Mouse (Mus musculus) cerebellum, adult 11 months (tissue): ENCODE data around the gene Prrg2.
A peak's percentile ranks its signal among the peaks of the same experiment; 100 is the strongest.

Source experiments
- DNase-seq: peaks from one replicate; pipeline ENCODE4 v3.0.0; 2022

Prrg2 gene

DNA sequence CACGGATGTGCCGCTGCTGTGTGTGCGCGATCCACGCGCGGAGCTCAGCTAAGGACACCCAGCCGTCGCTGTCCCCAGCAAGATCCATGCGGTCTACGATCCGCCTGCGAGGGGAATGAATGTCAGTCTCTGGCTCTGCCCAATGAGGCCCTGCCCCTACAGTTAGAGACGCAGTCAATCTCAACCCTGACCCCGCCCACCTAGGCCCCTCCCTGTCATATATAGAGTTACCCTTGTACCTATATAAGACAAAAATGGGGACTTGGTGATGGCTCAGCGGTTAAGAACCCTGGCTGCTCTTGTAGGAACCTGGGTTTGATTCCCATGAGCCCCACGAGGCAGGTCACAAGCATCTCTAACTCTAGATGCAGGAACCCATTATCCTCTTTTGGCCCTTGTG lies 26.1 kb upstream of the Prrg2 start:
- no peak for DNase-seq

DNA sequence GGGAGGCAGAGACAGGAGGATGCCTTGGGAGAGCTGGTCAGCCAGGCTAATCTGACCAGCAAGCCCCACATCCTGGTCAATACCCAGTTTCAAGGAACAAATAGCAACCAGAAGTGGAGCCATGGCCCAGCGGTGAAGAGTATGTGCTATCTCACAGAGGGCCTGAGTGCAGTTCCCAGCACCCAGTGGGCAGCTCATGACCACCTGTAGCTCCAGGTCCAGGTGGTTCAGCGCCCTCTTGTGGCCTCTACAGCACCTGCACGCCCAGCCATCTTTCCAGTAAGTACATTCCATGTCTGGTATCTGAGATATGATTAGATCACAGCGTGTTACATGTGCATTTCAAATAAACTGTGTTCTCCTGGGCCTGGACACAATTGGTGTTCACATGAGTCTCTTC lies 23.6 kb upstream of the Prrg2 start:
- no peak for DNase-seq

DNA sequence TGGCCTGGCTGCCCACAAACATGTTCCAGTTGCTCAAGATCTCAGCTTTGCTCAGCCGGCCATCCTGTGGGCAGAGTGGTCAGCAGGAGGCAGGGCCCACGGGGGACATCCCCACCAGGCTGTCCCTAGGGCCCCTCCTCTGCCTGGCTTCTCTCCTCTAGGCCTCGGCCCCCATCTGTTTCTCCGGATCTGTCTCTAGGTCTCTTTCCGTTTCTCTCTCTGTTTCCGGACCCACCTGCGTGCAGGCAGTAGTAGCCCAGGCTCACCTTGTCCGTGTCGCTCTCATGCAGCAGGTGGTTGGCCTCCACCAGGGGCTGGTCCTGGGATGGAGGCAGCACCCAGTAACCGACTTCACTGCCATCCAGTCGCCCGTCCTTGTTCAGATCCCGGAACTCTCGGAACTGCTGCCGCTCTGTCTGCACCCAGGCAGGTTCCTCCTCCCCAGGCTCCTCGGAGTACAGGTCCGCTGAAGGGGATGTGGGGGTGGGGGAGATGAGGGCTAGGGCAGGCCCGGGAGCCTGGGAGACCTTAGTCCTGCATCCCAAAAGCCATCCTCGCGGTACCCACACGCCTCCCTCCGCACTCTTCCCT lies 20.9 kb upstream of the Prrg2 start:
- no peak for DNase-seq

DNA sequence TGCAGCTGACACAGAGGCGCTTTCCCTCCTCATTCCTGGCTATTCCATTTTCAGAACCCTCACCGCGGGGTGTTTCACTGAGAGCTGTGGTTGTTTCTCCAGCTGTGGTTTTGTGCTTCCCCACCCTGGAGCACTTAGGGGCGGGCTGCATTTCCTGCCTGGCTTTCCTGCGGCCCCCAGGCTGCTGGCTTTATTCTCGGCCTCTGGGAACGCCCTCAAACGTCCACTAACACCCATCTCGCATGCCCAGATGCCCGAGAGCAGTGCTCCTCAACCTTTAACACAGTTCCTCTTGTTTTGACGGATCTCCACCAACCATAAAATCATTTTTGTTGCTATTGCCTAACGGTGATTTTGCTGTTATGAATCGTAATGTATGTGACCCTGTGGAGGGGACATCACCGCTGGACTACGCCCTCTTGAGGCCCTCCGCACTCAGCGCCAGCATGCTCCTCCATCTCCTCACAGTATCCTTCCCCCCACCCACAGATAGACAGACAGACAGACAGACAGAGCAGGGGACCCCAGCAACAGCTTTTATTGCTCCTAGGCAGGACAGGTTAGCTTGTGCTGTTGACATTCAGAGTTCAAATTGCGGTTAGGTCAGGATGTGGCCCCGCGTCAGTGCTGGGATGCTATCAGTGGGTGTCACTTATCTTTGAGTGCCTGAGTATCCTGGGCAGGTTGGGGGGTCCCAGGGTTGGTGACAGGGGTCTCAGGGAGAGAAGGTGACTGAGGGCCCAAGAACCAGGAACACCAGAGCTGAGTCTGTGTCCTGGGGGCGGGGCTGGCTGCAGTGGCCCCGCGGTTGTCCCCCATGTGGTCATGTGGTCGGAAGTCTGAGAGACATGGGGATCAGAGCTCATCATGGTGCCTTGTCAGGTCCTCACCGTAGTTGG lies 20.2 kb upstream of the Prrg2 start:
- DNase-seq = no peak

DNA sequence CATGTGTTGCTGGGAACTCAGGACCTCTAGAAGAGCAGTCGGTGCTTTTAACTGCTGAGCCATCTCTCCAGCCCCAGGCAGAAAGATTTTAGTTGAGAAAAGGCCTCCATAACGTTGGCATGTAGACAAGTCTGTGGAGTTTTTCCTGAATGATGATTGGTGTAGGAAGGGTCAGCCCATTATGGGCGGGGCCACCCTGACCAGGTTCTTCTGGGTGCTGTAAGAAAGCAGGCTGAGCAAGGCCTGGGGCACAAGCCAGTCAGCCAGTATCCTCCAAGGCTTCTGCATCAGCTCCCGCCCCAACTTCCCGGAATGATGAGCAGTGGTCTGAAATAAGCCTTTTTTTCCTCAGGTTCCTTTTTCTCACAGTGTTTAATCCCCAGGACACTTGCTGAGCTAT lies 18.5 kb upstream of the Prrg2 start:
- no peak for DNase-seq

DNA sequence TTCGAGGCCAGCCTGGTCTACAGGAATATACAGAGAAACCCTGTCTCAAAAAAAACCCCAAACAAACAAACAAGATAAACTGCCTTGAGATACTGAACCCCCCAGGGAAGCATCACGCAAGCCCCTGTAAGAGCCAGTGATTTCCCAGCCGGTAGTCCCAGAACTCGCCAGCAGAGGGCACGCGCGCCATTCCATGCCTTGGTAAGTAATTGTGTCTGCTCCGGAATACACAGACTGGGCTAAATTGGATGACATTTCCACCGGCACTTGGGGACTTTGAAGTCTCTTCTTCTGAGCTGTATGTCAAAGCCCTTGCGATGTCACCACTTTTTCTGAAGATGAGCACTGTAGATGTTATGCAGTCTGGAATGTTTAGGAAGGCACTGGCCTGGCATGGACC lies 17.4 kb upstream of the Prrg2 start:
- peak; percentile 81 for DNase-seq

DNA sequence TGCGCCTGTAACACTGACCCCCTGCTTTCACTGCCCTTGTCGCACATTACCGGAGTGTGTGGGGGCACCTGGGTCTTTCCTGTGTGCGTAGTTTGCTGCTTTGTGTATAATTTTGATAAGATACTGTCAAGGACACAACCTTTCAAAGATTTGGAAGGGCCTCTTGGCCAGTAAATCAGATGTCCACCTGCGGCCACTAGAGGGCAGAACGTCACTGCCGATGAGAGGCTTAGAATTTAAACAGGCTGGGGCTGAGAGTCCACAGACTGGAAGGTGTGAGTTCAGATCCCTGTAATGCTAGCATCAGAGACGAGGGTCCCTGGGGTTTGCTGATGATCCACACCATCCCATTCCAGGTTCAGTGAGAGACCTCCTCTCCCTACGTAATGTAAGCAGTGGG lies 16.0 kb upstream of the Prrg2 start:
- DNase-seq = peak; percentile 61

DNA sequence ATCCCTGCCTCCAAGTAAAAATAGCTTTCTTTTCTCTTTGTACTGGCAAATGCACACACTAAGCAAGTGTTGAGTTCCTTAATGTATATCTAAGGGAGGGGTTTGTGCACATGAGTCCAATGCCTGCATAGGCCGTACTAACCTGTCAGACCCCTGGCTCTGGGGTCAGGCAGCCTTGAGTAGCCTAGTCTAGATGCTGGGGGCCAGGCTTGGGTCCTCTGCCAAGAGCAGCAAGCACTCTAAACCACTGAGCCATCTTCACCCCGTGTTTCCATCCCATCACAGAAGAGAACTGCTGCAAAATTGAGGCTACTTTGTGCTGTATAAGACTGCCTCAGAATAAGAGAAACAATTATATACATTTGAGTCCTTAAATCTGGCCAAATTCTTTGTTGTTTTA lies 15.4 kb upstream of the Prrg2 start:
- DNase-seq = no peak

DNA sequence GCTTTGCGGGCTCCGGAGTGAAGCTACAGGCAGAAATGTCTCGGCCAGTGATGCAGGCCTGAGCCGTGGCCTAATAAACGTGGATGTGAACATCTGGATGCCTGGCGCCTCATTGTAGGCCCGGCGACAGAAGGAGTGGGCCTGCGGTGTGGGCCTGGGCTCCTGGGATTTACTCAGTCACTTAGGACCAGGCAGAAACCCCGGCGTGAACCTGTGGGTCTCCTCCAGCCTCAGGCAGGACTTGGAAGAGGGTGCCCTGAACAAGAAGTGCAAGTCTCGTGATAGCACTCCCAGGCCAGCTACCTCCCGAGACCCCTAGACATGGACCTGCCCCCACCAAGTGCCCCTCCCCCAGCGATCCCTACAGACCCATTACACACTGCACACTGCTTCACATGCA lies 14.8 kb upstream of the Prrg2 start:
- DNase-seq = no peak

DNA sequence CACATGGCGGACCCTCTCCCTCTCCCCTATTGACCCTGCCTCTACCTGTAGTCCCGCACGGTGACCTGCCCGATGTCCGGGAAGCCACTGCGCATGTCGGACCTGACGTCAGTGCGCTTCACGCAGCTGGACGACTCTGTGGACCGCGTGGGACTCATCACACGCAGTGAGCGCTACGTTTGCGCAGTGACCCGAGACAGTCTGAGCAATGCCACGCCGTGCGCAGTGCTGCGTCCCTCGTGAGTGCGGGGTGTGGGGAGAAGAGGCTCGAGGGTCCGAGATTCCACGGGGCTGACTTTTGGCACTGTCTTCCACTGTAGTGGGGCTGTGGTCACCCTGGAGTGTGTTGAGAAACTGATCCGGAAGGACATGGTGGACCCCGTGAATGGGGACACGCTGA lies 14.0 kb upstream of the Prrg2 start:
- DNase-seq = no peak

DNA sequence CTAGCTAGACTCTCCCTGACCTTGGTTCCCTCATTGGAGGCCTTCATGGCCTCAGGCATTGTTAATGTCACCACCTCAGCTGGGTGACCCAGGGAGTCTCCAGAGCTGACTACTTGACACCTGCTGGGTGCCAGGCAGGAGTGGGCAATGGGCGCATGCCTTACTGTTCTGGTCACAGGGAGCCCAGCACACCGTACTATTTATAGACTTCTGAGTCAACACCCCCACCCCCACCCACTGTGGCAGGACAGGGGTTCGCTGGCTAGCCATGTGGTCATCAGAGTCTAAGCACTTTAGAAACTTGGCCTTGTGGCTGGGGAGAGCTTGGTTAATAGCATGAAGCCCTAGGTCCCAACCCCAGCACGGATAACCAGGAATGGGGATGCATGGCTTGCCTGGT lies 12.9 kb upstream of the Prrg2 start:
- DNase-seq = no peak

DNA sequence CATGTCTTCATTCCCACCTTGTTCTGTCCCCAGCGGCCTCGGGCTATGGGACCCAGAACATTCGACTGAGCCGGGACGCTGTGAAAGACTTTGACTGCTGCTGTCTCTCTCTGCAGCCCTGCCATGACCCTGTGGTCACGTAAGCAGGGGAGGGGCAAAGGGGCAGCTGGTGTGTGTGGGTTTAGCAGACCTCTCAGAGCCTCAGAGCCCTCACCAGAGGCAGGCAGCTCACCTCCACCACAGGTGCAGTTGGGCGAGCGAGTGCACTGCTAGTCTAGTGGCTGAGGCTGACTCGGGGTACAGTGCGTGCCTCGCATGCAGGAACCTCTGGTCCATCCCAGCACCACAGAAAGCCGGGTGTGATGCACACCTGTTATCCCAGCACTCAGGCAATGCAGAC lies 11.5 kb upstream of the Prrg2 start:
- DNase-seq = no peak

DNA sequence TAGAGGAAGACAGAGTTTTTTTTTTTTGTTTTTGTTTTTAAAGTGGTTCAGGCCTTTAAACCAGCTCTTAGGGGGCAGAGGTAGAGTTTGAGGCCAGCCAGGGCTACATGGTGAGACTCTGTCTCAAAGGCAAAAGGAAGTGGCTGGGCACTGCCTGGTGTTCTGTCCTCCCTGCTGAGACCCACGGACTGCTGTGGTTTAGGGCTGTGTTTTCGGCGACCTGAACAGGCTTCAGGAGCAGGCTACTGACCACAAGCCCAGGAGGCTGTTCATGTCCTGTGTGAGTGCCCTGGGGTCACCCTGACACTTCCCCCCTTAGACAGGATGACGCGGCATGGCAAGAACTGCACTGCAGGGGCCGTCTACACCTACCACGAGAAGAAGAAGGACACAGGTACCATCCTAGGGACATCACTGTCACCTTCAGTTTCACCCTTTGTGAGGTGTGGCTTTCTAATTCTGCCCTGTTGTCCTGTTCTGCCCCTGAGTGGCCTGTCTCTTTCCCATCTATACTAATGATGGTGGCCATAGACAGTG lies 10.8 kb upstream of the Prrg2 start:
- no peak for DNase-seq

DNA sequence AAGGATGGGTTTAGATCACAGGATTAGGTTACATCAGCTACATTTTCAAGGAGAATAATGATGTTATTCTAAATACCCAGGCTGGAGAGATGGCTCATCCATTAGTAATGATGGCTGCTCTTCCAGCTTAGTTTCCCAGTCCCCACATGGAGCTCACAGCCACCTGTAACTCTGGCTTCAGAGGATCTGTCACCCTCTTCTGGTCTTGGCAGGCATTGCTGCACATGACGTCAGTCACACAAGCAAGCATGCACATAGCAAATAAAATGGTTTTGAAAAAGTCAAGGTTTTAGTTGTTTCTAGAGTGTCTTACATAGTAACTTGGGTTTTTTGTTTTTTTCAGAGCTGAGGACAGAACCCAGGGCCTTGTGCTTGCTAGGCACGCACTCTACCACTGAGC lies 9.8 kb upstream of the Prrg2 start:
- DNase-seq = no peak

DNA sequence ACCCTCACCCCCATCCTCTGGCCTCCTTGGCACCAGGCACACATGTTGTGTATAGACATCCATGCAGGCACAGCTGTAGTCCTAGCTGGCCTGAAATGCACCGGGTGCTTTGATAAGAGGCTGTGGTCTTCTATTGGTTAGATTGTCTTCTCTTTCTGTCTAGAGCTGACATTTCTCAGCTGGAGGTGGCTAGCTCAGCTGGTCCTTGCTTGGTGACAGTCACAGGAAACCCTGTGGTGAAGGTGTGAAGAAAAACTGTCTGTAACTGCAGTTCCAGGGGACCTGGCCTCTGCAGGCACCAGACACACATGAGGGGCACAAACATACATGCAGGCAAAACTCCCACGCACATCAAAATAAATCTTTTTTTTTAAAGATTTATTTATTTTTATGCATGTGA lies 7.2 kb upstream of the Prrg2 start:
- no peak for DNase-seq

DNA sequence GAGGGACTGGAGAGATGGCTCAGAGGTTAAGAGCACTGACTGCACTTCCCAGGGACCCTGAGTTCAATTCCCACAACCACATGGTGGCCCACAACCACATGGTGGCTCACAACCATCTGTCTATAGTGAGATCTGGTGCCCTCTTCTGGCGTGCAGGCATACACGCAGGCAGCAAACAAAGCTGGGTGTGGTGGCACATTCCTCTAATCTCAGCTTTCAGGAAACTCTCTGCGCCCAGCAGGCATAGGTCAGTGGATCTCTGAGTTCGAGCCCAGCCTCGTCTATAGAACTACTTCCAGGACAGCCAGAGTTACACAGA lies 5.5 kb upstream of the Prrg2 start:
- no peak for DNase-seq

DNA sequence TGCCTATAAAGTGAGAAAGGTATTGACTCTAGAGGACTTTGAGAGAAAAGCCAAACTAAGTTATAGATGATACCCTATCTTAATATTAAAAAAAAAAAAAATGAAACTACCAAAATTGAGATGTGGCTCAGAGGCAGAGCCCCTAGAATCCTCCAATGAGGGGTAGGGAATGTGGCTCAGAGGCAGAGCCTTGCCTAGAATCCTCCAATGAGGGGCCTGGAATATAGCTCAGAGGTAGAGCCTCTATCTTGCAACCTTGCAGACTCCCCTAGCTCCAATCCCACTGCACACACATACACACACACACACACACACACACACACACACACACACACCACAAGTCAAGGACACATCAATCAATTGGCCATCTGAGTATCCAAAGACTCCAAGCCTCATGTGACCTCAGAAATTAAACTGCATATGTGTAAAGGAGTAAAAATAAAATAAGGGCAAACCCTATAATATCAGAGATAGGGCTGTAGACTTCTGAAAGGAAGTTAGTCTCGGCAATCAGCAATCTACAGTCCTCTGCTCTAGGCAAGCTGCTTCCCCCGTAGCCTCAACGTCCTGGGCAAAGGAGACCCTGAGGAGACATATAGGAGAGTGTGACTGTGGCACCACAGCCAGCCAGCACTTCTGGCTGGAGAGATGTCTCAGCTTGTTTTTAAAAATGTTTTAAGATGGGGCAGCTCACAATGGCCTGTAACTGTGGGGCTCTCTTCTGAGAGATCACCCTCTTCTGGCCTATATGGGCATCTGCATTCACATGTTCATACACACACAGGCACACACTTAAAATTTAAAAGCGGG lies 4.9 kb upstream of the Prrg2 start:
- DNase-seq = no peak

DNA sequence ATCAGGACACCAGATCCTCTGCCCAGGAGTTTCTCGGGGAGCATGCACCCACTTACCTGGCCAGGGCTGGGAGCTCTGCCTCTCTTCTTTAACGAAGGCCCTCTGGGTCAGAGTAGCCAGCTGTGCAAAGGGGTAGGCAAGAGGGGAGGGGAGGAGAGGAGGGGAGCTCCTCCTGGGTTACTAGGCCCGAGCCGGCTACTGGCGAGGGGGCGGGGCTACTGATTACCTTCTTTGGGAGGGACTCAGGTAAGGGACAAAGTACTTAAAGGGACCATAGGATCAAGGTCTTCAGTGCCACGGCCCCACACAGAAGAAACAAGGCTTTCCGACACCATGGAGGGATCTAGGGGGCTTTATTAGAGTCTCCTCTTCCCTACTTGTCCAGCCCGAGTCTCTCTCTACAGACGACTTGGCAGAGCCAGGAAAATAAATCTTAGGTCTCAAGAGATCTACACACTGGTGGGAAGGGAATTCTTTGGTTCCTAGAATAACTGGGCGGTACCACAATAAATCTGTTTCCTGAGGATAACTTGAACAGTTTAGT lies 873 bp downstream of the Prrg2 start:
- no peak for DNase-seq

DNA sequence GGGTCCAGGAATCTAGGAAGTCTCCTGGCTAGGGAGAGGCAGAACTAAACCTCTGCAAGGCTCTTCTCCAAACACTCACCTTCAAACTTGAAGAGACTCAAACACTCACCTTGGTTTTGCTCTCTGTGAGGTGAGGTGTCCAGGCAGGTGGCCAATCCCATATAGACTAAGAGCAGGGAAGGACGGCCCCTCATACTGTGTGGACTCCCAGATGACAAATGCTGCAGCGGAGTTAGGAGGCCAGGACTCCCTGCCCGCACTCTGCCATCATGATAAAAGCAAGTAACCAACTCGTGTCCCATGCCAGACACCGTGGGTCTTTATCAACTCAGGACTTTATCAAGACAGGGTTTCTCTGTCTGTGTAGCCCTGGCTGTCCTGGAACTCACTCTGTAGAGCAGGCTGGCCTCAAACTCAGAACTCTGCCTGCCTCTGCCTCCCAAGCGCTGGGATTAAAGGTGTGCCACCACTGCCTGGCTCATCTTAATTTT lies 1.8 kb downstream of the Prrg2 start:
- DNase-seq = no peak

DNA sequence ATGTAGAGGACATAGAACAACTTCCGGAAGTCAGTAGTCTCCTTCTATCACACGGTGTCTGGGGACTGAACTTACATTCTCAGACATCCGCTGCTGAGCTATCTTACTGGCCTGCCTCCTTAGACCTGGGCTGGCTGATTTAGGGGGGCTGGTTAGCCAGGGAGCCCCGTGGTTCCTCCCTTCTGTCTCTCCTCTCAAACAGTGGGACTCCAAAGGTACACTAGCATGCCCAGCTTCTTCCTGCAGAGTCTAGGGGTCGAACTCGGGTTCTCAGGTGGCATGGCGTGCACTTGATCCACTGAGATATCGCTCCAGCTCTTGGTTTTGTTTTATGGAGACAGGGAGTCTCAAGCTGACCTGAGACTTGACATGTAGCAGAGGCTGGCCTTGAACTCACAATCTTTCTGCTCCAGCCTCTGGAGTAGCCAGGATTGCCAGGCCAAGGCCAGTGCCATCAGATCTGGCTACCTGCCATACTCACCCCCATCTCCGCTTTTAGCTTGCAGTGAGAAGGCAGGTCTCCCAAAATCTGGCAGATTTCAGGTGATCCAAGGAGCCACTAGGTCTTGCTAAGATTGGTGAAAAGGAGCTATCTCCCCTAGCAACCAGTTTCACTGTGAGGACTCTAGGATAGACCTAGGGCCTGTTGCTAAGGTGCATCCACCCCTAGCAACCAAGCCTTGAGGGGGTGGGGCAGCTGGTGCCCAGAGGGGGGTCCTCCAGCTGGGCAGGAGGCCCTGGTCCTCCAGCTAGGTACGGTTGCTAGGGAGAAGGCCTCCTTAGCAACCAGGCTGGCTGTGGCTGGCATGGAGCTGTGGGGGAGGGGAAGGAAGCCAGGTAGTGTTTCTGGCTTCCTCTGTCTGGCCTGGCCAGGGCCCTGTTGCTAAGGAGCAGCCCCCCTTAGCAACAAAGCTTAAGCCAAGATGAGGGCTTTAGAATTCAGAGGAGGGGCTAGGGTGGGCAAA lies 3.6 kb downstream of the Prrg2 start:
- no peak for DNase-seq

DNA sequence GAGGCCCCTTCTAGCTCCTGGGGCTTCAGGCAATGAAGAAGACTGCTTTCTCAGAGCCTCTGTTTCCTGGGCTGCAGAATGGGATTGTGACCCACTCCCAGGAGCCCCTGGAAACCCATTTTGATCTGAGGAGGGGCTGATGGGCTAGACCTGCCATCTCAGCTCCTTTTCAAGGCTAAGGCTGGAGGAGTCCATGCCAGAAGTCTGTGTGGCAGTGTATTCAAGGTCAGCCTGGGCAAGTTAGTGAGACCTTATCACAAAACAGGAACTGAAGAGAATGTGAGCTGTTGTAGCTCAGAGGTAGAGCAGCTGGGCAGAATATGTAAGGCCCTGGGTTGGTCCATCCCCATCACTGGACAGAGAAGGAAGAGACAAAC lies 5.5 kb downstream of the Prrg2 start:
- no peak for DNase-seq

DNA sequence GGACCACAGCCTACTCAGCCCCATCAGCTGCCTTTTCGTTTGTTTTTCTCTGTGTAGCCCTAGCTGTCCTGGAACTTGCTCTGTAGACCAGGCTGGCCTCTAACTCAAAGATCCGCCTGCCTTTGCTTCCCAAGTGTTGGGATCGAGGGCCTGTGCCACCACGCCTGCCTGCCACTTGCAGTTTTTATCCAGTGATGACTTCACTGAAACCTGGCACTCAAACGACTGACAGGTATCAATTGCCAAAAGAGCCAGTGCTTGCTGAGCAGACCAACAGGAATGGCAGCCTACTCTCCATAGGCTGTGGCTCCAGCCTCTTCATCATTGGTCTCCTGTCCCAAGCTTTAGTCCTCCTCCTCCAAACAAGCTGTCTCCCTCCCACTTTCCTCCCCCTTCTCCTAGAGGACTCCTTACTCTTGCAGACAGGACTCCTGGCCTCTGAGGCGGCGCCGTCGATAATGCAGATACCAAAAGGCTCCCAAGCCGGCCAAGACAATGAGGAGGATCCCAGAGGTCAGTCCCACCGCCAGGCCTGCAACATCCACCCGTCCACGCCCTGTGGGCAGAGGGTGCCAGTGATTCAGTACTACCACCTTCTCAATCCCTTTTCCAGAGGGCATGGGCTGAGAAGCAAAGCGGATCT lies 6.0 kb downstream of the Prrg2 start:
- DNase-seq = no peak
